In the genomic region with DNA sequence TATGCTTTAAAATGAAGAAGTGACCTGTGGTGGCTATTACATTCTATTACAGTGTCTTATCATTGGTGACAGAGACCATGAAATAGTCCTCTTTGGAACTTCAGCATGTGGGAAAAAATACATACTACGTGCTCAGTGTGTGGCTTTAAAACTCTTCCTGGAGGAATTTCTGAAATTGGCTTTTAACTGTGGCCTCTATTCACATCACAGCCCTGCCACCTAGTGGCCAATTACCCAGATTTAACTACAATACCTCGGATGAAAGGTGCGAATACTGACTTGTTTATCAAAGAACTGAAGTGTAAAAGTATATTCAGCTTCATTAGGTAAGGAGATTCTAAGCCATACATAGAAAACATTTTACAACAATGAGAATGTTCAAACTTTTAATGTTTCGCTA, we compare ENCODE assay signal across 9 mouse cellular contexts. TPM values are rescaled to one million over a fixed set of nuclear protein-coding genes. Genes with fewer than 3 reads are reported as not detected.
DNase-seq lines count a peak whose midpoint lies in the region; ATAC-seq and TF ChIP-seq lines count a peak whose summit lies in the region.
"Had no signal": no experiment of that assay in that cellular context is flagged by ENCODE, and none has a peak within 500 bp of the region (broad histone marks: within the 10 kb centered on the region; RNA-seq: fewer than 3 reads in every experiment).

No protein-coding gene starts in this region.

- H3K9ac ChIP-seq in hindbrain, embryonic 14.5 days: no peak overlapping the region

- WGBS in thymus, adult 2 months: 21% methylated on average over 4 of the region's 4 CpGs
- 12% methylated on average over 4 of the region's 4 CpGs for WGBS in hindbrain, embryonic 14.5 days

- no peak for TF ChIP-seq CTCF in thymus, adult 2 months (IDR thresholded peaks at IDR 0.05; ENCODE audit: borderline replicate concordance, control insufficient read depth, extremely low read depth, insufficient read depth, low read length, poor library complexity)

- TF ChIP-seq POLR2A in thymus, adult 2 months (IDR thresholded peaks at IDR 0.05; ENCODE audit: control insufficient read depth, extremely low read depth, insufficient read depth, low read length, poor library complexity): no peak

- H3K27ac ChIP-seq in thymus, adult 2 months (ENCODE audit: control insufficient read depth, insufficient read depth, low read length): no peak overlapping the region
- no peak overlapping the region for H3K27ac ChIP-seq in hindbrain, embryonic 14.5 days

- H3K4me3 ChIP-seq in thymus, adult 2 months (ENCODE audit: control insufficient read depth, insufficient read depth, low read length): no peak overlapping the region
- no peak overlapping the region for H3K4me3 ChIP-seq in hindbrain, embryonic 14.5 days (replicated peaks; ENCODE audit: low read length)

- H3K9me3 ChIP-seq in hindbrain, embryonic 14.5 days (ENCODE audit: control insufficient read depth, low read length): no peaks in the 10 kb centered on the region

- H3K4me2 ChIP-seq in hindbrain, embryonic 14.5 days (replicated peaks): no peak overlapping the region

- ATAC-seq in hindbrain, embryonic 14.5 days (ENCODE audit: low FRiP score): peak; percentile 37; the same call in 1 of the 2 replicates
- no peak for ATAC-seq in monocyte, adult 5-6 weeks (replicated peaks; ENCODE audit: insufficient number of reproducible peaks, low FRiP score, low TSS enrichment, poor library complexity, severe bottlenecking)

- DNase-seq in thymus, adult 2 months: peak; percentile 11
- no peak for DNase-seq in thymus, adult 18-20 months
- DNase-seq in adrenal gland, adult (ENCODE audit: inconsistent age in 2 of 2, low spot score in 1 of 2): peak; percentile 38 to 86
- DNase-seq in embryo, embryonic 10.5 days (ENCODE audit: low spot score): peak; percentile 82
- peak; percentile 84 for DNase-seq in hindbrain, embryonic 14.5 days (ENCODE audit: low spot score)
- DNase-seq in left cerebral cortex, adult 18-20 months (ENCODE audit: low spot score in 2 of 2): peak; percentile 80 to 84
- peak; percentile 36 for DNase-seq in naive thymus-derived CD4-positive, alpha-beta T cell, adult 2 months (ENCODE audit: low read depth)

- H3K36me3 ChIP-seq in thymus, adult 2 months (ENCODE audit: control insufficient read depth, insufficient read depth, low read length): no peaks in the 10 kb centered on the region
- H3K36me3 ChIP-seq in hindbrain, embryonic 14.5 days (replicated peaks; ENCODE audit: control insufficient read depth, insufficient read depth): no peaks in the 10 kb centered on the region

- no peaks in the 10 kb centered on the region for H3K27me3 ChIP-seq in thymus, adult 2 months (ENCODE audit: control insufficient read depth, insufficient read depth, low read length)
- no peaks in the 10 kb centered on the region for H3K27me3 ChIP-seq in hindbrain, embryonic 14.5 days (ENCODE audit: control insufficient read depth, insufficient read depth, low read length)

- no peaks in the 10 kb centered on the region for H3K4me1 ChIP-seq in thymus, adult 2 months (replicated peaks; ENCODE audit: control insufficient read depth, insufficient read depth, low read length)
- no peaks in the 10 kb centered on the region for H3K4me1 ChIP-seq in hindbrain, embryonic 14.5 days (replicated peaks; ENCODE audit: control insufficient read depth, insufficient read depth, low read length)

RNA-seq across cellular contexts. Expression of a gene that starts 29.0 kb away (rescaled TPM):
- 38.1 and 40.2 TPM in 2 replicates for polyA plus RNA-seq in thymus, adult 2 months (2012; rRNA removed)
- 87.9 and 95.1 TPM in 2 replicates for polyA plus RNA-seq in hindbrain, embryonic 14.5 days (2014; fragmentation: Nextera tagmentation; extraction: Ambion mirVana)
- 10 to 100 TPM; 30.9 to 32.5 TPM for total RNA-seq in left cerebral cortex, adult 18-20 months (2021)
- total RNA-seq in monocyte, adult 5-6 weeks (2017): 79.2 to 89.0 TPM (median 80.1 TPM) in 3 replicates

RNA-seq across cellular contexts. Expression of a gene that starts 46.8 kb away (rescaled TPM):
- polyA plus RNA-seq in thymus, adult 2 months (2012; rRNA removed): not detected in 2 replicates
- not detected in 2 replicates for polyA plus RNA-seq in hindbrain, embryonic 14.5 days (2014; fragmentation: Nextera tagmentation; extraction: Ambion mirVana)
- not detected for total RNA-seq in left cerebral cortex, adult 18-20 months (2021)
- total RNA-seq in monocyte, adult 5-6 weeks (2017): 2.3 TPM in 1 of 3 replicates, not detected in the others
- total RNA-seq: gastrocnemius, postnatal 36 days had no signal

Comparison
In these comparisons a context has a peak if more than half of its experiments do, and no peak if none do; other contexts are left out.
1. DNase-seq: peak in thymus, adult 2 months (single experiment), adrenal gland, adult (2 of 2), embryo, embryonic 10.5 days (single experiment), hindbrain, embryonic 14.5 days (single experiment), left cerebral cortex, adult 18-20 months (2 of 2) and naive thymus-derived CD4-positive, alpha-beta T cell, adult 2 months (single experiment); none in thymus, adult 18-20 months (0 of 2).